Mouse (Mus musculus): ENCODE data around the gene 1500009L16Rik. TPM values are rescaled to one million over a fixed set of nuclear protein-coding genes. Genes with fewer than 3 reads are reported as not detected.

1500009L16Rik gene
- polyA plus RNA-seq, 1 experiment: 13.6 TPM

DNA sequence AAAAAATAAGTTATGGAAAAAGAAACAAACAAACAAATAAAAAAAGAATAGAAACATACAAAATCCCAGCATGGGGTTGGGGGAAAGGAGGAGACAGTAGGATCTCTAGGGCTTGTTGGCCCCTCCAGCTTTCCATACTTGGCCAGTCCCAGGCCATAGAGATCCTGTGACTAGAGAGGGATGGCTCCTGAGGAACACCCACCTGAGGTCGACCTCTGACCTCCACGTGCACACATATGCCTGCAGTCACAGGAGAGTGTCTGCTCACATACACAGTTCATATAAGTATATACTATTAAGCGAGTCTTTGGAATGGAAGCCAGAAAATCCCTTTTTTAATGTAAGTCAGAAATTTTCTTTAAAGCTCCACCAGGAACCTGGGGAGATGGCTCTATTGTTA is 6.4 kb downstream of the 1500009L16Rik start:
- Histone ChIP-seq H3K4me1 (ENCODE audit: control insufficient read depth, insufficient read depth, low read length) (peaks cover 2% of the 10 kb centered on the region), H3K27me3 (ENCODE audit: control insufficient read depth, insufficient read depth, low read length) (no peaks in the 10 kb centered on the region), H3K4me3 (ENCODE audit: control insufficient read depth, low read depth, low read length) (no peak overlapping the region), H3K36me3 (ENCODE audit: control insufficient read depth, insufficient read depth, low read length) (no peaks in the 10 kb centered on the region), H3K27ac (ENCODE audit: control insufficient read depth, insufficient read depth, low read depth, low read length) (no peak overlapping the region)
- no peak for TF ChIP-seq POLR2A (IDR thresholded peaks at IDR 0.05; ENCODE audit: control insufficient read depth, low read depth, low read length)
- no peak for TF ChIP-seq CTCF (IDR thresholded peaks at IDR 0.05; ENCODE audit: control insufficient read depth, insufficient read depth, insufficient replicate concordance, low read depth, low read length)

DNA sequence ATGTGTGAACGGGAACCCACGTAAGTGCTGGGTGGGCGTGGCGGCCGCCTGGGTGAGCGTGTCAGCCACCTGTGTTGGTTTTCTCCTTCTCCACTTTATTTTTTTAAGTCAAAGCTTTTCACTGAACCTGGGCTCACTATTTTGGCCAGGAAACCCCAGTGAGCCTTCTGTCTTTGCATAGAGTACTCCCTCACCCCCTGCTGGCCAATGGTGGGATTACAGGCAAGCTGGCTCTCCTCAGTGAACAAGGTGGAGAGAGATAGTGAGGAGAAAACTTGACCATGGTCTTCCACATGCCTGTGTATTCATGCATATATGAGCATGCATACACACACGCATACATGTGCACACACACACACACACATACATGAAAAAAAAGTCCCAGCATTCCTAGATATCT is 6.8 kb downstream of the 1500009L16Rik start:
- Histone ChIP-seq H3K27me3 (ENCODE audit: control insufficient read depth, insufficient read depth, low read length) (no peaks in the 10 kb centered on the region), H3K27ac (ENCODE audit: control insufficient read depth, insufficient read depth, low read depth, low read length) (no peak overlapping the region), H3K4me1 (ENCODE audit: control insufficient read depth, insufficient read depth, low read length) (peaks cover 2% of the 10 kb centered on the region), H3K4me3 (ENCODE audit: control insufficient read depth, low read depth, low read length) (no peak overlapping the region), H3K36me3 (ENCODE audit: control insufficient read depth, insufficient read depth, low read length) (no peaks in the 10 kb centered on the region)
- peak; percentile 83; the same call in 1 of the 2 replicates for TF ChIP-seq CTCF (IDR thresholded peaks at IDR 0.05; ENCODE audit: control insufficient read depth, insufficient read depth, insufficient replicate concordance, low read depth, low read length)
- TF ChIP-seq POLR2A (IDR thresholded peaks at IDR 0.05; ENCODE audit: control insufficient read depth, low read depth, low read length): no peak

DNA sequence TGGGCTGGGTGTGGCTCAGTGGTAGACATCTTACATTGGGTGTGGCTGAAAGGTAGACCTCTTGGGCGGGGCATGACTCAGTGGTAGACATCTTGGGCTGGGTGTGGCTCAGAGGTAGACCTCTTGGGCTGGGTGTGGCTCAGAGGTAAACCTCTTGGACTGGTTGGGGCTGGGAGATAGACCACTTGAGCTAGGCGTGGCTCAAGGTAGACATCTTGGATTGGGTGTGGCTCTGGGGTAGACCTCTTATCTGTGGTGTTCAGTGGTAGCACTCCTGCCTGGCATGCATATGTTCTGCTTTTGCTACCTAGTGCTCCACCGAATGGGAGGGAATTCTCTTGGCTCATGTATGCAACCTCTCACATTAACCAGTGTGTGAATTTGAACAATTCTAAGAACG is 11.1 kb downstream of the 1500009L16Rik start:
- TF ChIP-seq POLR2A (IDR thresholded peaks at IDR 0.05; ENCODE audit: control insufficient read depth, low read depth, low read length) (no peak), CTCF (IDR thresholded peaks at IDR 0.05; ENCODE audit: control insufficient read depth, insufficient read depth, insufficient replicate concordance, low read depth, low read length) (no peak)
- H3K4me3 ChIP-seq (ENCODE audit: control insufficient read depth, low read depth, low read length): no peak overlapping the region

DNA sequence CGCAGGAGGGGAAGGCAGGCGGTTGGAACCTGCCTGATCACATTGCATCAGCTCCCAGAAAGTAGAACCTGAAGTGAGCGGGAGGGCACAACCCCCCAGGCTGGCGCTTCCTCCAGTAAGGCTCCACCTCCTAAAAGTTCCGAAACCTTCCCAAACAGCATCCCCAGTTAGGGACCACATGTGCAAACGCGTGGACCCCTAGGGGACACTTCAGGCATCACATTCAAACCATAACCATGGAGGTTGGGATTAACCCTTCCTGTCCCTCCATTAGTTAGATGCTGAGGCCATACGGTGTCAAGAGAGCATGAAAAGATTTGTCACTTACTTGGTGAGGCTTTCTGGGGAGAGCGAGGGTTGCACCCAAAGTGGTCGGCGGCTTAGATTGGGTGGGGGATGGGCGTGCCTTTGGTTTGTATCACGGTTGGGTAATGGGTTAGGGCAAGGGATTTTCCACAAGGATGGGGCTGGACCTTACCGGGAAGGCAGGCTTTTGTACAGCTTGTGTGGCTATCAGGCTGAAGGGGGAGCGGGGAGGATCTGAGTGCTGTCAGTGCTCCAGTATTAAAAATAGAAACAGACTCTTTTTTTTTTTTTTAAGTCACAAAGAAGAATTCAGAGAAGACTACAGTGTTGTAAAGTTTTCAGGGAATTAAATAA is 16.5 kb downstream of the 1500009L16Rik start:
- peaks cover 2% of the 10 kb centered on the region; the same call in 1 of the 2 replicates for H3K4me1 ChIP-seq (ENCODE audit: control insufficient read depth, insufficient read depth, low read length)
- TF ChIP-seq CTCF (IDR thresholded peaks at IDR 0.05; ENCODE audit: control insufficient read depth, insufficient read depth, insufficient replicate concordance, low read depth, low read length) (no peak), POLR2A (IDR thresholded peaks at IDR 0.05; ENCODE audit: control insufficient read depth, low read depth, low read length) (no peak)
- no peak overlapping the region for H3K4me3 ChIP-seq (ENCODE audit: control insufficient read depth, low read depth, low read length)
- H3K36me3 ChIP-seq (ENCODE audit: control insufficient read depth, insufficient read depth, low read length): no peaks in the 10 kb centered on the region
- no peak overlapping the region for H3K27ac ChIP-seq (ENCODE audit: control insufficient read depth, insufficient read depth, low read depth, low read length)
- H3K27me3 ChIP-seq (ENCODE audit: control insufficient read depth, insufficient read depth, low read length): no peaks in the 10 kb centered on the region

More for the DNA sequence above, 11.1 kb downstream of the 1500009L16Rik start:
- H3K36me3 ChIP-seq (ENCODE audit: control insufficient read depth, insufficient read depth, low read length): no peaks in the 10 kb centered on the region
- H3K4me1 ChIP-seq (ENCODE audit: control insufficient read depth, insufficient read depth, low read length): peaks cover 2% of the 10 kb centered on the region
- H3K27me3 ChIP-seq (ENCODE audit: control insufficient read depth, insufficient read depth, low read length): no peaks in the 10 kb centered on the region
- no peak overlapping the region for H3K27ac ChIP-seq (ENCODE audit: control insufficient read depth, insufficient read depth, low read depth, low read length)

DNA sequence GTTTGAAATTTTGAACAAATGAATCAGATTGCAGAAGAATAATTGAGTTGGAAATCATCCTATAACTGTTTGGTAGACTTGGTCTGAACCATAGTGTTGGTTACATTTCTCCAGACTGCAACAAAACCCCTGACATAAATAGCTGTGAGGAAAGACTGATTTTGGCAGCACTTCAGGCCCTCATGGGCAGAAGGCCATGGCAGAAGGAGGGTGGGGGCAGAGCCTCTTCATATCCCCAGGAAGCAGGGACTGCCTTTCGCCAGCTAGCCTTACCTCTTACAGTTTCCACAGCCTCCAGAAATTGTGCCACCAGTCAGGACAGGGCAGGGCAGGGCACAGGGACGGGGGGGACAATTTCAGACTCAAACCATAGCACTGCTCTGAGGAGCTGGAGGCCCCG is 22.0 kb downstream of the 1500009L16Rik start:
- Histone ChIP-seq H3K4me3 (ENCODE audit: control insufficient read depth, low read depth, low read length) (no peak overlapping the region), H3K27me3 (ENCODE audit: control insufficient read depth, insufficient read depth, low read length) (no peaks in the 10 kb centered on the region), H3K36me3 (ENCODE audit: control insufficient read depth, insufficient read depth, low read length) (no peaks in the 10 kb centered on the region), H3K4me1 (ENCODE audit: control insufficient read depth, insufficient read depth, low read length) (no peaks in the 10 kb centered on the region), H3K27ac (ENCODE audit: control insufficient read depth, insufficient read depth, low read depth, low read length) (no peak overlapping the region)
- no peak for TF ChIP-seq POLR2A (IDR thresholded peaks at IDR 0.05; ENCODE audit: control insufficient read depth, low read depth, low read length)
- TF ChIP-seq CTCF (IDR thresholded peaks at IDR 0.05; ENCODE audit: control insufficient read depth, insufficient read depth, insufficient replicate concordance, low read depth, low read length): no peak

DNA sequence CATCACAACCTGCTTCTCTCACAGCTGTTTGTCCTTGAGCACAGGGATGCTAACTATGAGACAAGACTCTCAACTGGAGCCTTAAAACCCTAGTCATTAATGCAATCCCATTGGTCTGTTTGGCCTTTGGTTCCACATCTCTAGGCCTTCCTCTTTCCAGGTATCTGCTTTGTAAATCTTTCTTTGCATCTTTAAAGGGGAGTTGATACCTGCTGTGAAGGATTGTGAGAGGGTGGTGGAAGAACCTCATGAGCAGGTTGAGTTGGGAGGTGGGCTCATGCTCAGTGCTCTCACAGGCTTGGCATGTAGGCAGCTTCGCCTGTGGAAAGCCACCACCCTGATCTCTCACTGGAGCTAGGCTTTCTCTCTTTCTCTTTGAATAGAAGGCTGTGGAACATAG is 30.4 kb downstream of the 1500009L16Rik start:
- Histone ChIP-seq H3K27ac (ENCODE audit: control insufficient read depth, insufficient read depth, low read depth, low read length) (no peak overlapping the region), H3K36me3 (ENCODE audit: control insufficient read depth, insufficient read depth, low read length) (no peaks in the 10 kb centered on the region), H3K27me3 (ENCODE audit: control insufficient read depth, insufficient read depth, low read length) (no peaks in the 10 kb centered on the region), H3K4me3 (ENCODE audit: control insufficient read depth, low read depth, low read length) (no peak overlapping the region), H3K4me1 (ENCODE audit: control insufficient read depth, insufficient read depth, low read length) (no peaks in the 10 kb centered on the region)
- TF ChIP-seq POLR2A (IDR thresholded peaks at IDR 0.05; ENCODE audit: control insufficient read depth, low read depth, low read length) (no peak), CTCF (IDR thresholded peaks at IDR 0.05; ENCODE audit: control insufficient read depth, insufficient read depth, insufficient replicate concordance, low read depth, low read length) (no peak)

DNA sequence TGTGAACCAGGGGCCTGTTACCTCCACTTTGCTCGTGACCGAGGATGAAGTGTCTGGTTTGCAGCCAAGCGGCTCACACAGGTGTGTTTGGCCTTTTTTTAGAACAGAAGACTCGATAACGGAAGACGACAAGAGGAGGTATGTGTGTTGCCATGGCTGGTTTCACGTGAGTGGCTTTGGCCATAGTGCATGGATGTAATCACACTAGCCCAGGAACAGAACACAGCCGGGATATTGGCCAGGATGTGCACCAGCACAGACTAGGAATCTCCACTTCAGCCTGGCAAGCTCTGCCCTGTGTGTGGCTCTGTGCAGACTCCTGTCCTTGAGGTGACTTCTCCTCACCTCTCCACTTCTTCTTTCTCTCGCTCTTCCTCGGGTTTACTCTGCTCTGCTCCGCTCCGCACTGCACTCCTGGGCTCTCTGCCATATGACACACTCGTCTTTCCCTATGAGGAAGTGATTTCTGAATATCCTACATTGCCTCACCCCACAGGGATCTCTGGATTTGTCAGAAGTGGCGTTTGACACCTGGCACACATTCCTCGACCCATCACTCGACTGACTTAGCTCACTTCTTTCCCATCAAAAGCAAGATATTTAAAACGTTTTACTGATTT is 34.8 kb downstream of the 1500009L16Rik start:
- no peak overlapping the region for H3K4me3 ChIP-seq (ENCODE audit: control insufficient read depth, low read depth, low read length)
- no peaks in the 10 kb centered on the region for H3K36me3 ChIP-seq (ENCODE audit: control insufficient read depth, insufficient read depth, low read length)
- no peaks in the 10 kb centered on the region for H3K27me3 ChIP-seq (ENCODE audit: control insufficient read depth, insufficient read depth, low read length)
- no peak for TF ChIP-seq POLR2A (IDR thresholded peaks at IDR 0.05; ENCODE audit: control insufficient read depth, low read depth, low read length)
- no peak for TF ChIP-seq CTCF (IDR thresholded peaks at IDR 0.05; ENCODE audit: control insufficient read depth, insufficient read depth, insufficient replicate concordance, low read depth, low read length)
- H3K4me1 ChIP-seq (ENCODE audit: control insufficient read depth, insufficient read depth, low read length): no peaks in the 10 kb centered on the region
- no peak overlapping the region for H3K27ac ChIP-seq (ENCODE audit: control insufficient read depth, insufficient read depth, low read depth, low read length)

Data from testis, adult 2 months (tissue).